26 mouse cellular contexts compared by ENCODE assay signal in the genomic region with DNA sequence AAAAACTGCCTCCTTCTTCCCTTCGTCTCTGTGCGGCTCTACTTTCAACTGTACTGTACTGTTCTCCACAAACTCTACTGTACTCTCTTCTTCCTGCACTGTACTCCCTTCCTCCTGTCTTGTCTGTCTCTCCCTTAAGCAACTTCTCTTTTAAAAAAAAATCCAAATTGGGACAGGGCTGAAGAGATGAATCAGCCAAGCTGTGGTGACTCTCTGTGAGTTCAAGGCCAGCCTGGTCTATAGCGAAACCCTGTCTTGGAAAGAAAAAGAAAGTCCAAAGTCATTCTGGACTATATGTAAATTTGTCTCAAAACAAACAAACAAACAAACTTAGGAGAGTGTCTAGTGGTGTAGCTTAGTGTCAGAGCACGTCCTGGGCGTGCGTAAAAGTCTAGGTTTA. TPM values are rescaled to one million over a fixed set of nuclear protein-coding genes. Genes with fewer than 3 reads are reported as not detected.
"Had no signal": no experiment of that assay in that cellular context is flagged by ENCODE, and none has a peak within 500 bp of the region (broad histone marks: within the 10 kb centered on the region; RNA-seq: fewer than 3 reads in every experiment).

No protein-coding gene starts in this region.

- DNase-seq: gastrocnemius, adult 2 months; gastrocnemius, postnatal 10 days; gastrocnemius, postnatal 25 days; heart, adult 18-20 months; heart, postnatal 10 days; kidney, adult 11 months; kidney, adult 2 months; kidney, adult 9 months; kidney, postnatal 14 days; kidney, postnatal 36 days; layer of hippocampus, adult 9-11 months; layer of hippocampus, postnatal 36 days; left cerebral cortex, postnatal 4 days had no signal

RNA-seq across cellular contexts. Expression of a gene that starts 7.5 kb away (rescaled TPM):
- total RNA-seq: gastrocnemius, adult 2 months; gastrocnemius, postnatal 10 days; gastrocnemius, postnatal 25 days; gastrocnemius, postnatal 4 days; granulocyte monocyte progenitor cell, adult 5-6 weeks; heart, adult 18-20 months; heart, adult 8-10 months; heart, postnatal 10 days; hematopoietic stem cell, adult 5-6 weeks; hindbrain, postnatal 0 days; layer of hippocampus, adult 8-10 months; layer of hippocampus, postnatal 14 days; layer of hippocampus, postnatal 36 days; left cerebral cortex, adult 18-20 months; left cerebral cortex, adult 8-10 months; left cerebral cortex, postnatal 10 days; left cerebral cortex, postnatal 25 days; left cerebral cortex, postnatal 4 days; liver, adult 2 months had no signal

RNA-seq across cellular contexts. Expression of a gene that starts 12.0 kb away (rescaled TPM):
- total RNA-seq: granulocyte monocyte progenitor cell, adult 5-6 weeks; hematopoietic stem cell, adult 5-6 weeks; layer of hippocampus, adult 18-20 months had no signal

RNA-seq across cellular contexts. Expression of a gene that starts 23.7 kb away (rescaled TPM):
- total RNA-seq: hematopoietic stem cell, adult 5-6 weeks had no signal
